Mouse (Mus musculus) liver, embryonic 14.5 days (tissue): Measurements from ENCODE around the gene Mbd6. TPM values are rescaled to one million over a fixed set of nuclear protein-coding genes. Genes with fewer than 3 reads are reported as not detected.
"Not testable (repeated sequence)": the region's sequence is repeated elsewhere in the genome, so short reads cannot be mapped to it uniquely, and the experiment has no call there.

Experiments
- ATAC-seq: fragments of 200-750 bp; cut with Nextera tagmentation; 2 replicates; pipeline ENCODE4 v1.8.0; 2017; ENCODE audit warnings: moderate number of reproducible peaks, mild to moderate bottlenecking, moderate library complexity; ENCODE audit not compliant: insufficient read depth
- DNase-seq, 3 experiments: peaks; one replicate each; pipeline ENCODE4 v3.0.0-alpha.2; 2012 to 2013; ENCODE audit warnings: low read depth in 3 of 3, low spot score in 3 of 3
- H3K27ac ChIP-seq: fragments of 300-500 bp; sonication (generic); 2 replicates; pipeline ENCODE4 v1.5.1; 2014; ENCODE audit warnings: moderate library complexity, mild to moderate bottlenecking, control low read depth, inconsistent platforms
- H3K27me3 ChIP-seq: fragments of 300-500 bp; sonication (generic); 2 replicates; pipeline ENCODE4 v1.6.1; 2014; ENCODE audit warnings: mild to moderate bottlenecking, low read length, moderate library complexity; ENCODE audit not compliant: control insufficient read depth, insufficient read depth
- H3K36me3 ChIP-seq: fragments of 300-500 bp; sonication (generic); replicated peaks from 2 replicates; pipeline ENCODE4 v1.6.1; 2014; ENCODE audit warnings: low read depth; ENCODE audit not compliant: control insufficient read depth, insufficient read depth
- H3K4me1 ChIP-seq, 2 experiments: fragments of 200-500 bp in 1 of 2; fragments of 300-500 bp in 1 of 2; sonication (generic) in 1 of 2; replicated peaks; 2 replicates each; pipeline ENCODE4 v1.6.1; 2012 to 2014; ENCODE audit warnings: antibody characterized with exemption in 1 of 2, inconsistent platforms in 1 of 2, low read length in 1 of 2; ENCODE audit not compliant: control insufficient read depth in 2 of 2, insufficient read depth in 2 of 2
- H3K4me2 ChIP-seq: fragments of 300-500 bp; sonication (generic); 2 replicates; pipeline ENCODE4 v1.6.1; 2014; ENCODE audit warnings: low read depth, mild to moderate bottlenecking, control low read depth, moderate library complexity
- H3K4me3 ChIP-seq, 2 experiments: fragments of 200-500 bp in 1 of 2; fragments of 300-500 bp in 1 of 2; sonication (generic) in 1 of 2; 2 replicates each; pipeline ENCODE4 v1.5.1; 2012 to 2014; ENCODE audit warnings: low read depth in 2 of 2, low read length in 2 of 2, mild to moderate bottlenecking in 2 of 2, control low read depth in 1 of 2, inconsistent platforms in 1 of 2, moderate library complexity in 1 of 2; ENCODE audit not compliant: insufficient read depth in 1 of 2
- H3K9ac ChIP-seq: fragments of 300-500 bp; sonication (generic); replicated peaks from 2 replicates; pipeline ENCODE4 v1.6.1; 2014; ENCODE audit warnings: mild to moderate bottlenecking, control low read depth, moderate library complexity
- H3K9me3 ChIP-seq: fragments of 300-500 bp; sonication (generic); 2 replicates; pipeline ENCODE4 v1.6.1; 2016; ENCODE audit warnings: low read length, mixed read lengths; ENCODE audit not compliant: control insufficient read depth
- CTCF ChIP-seq: IDR thresholded peaks from 2 replicates; pipeline ENCODE4 v1.5.1; 2016; ENCODE audit warnings: antibody characterized with exemption, low read depth, control low read depth
- EP300 ChIP-seq: IDR thresholded peaks from 2 replicates; pipeline ENCODE4 v1.6.1; 2016; ENCODE audit warnings: antibody characterized with exemption, low read depth
- WGBS: fragments of 180-500 bp; shearing (Covaris S2); extraction: QIAGEN DNeasy Blood & Tissue Kit; methylation state at CpG from one replicate; pipeline ENCODE4 v1.1.7; 2014; ENCODE audit not compliant: insufficient replicate concordance; 5-methylcytosine and 5-hydroxymethylcytosine counted together
- polyA plus RNA-seq, 2 experiments: library from polyadenylated mRNA; depleted of rRNA in 1 of 2; stranded (reverse) in 1 of 2; unstranded in 1 of 2; fragments of >200 nt; fragmentation: Nextera tagmentation in 1 of 2; extraction: Ambion mirVana in 1 of 2; gene quantifications; 2 replicates each; pipeline versions ENCODE4 v1.2.1 to v1.2.3; 2012 to 2014

The Mbd6 gene
- polyA plus RNA-seq, 2 experiments: 5.6 to 11.0 TPM

- peak; percentile 93 for ATAC-seq
- Histone ChIP-seq H3K4me3 (peak within 1 kb of the TSS; percentile 94 to 98), H3K4me2 (peak within 1 kb of the TSS; percentile 71), H3K9me3 (no peaks in the 10 kb centered on the region), H3K9ac (peak within 1 kb of the TSS; percentile 97), H3K4me1 (peaks cover 16 to 22% of the 10 kb centered on the region in 2 experiments), H3K27me3 (no peaks in the 10 kb centered on the region), H3K27ac (peak within 1 kb of the TSS; percentile 86), H3K36me3 (peaks cover 32% of the 10 kb centered on the region)
- TF ChIP-seq EP300 (peak; percentile 41), CTCF (no peak)
- peak; percentile 93 to 95 (median 94) for DNase-seq
- under 1% methylated on average over 65 of the region's 65 CpGs for WGBS
Measured at GRCm38 (mm10) chr10:127311476-127312355, 22.9 kb upstream of the Mbd6 start, which contains the start of gene Mars. Gene Mars, minus strand, starts transcription at chr10:127311786.

- peak overlapping the region; percentile 86 for H3K27ac ChIP-seq
- WGBS: 15% methylated on average over 23 of the region's 23 CpGs
- peak overlapping the region; percentile 94 to 98 for H3K4me3 ChIP-seq
- H3K4me2 ChIP-seq: peak overlapping the region; percentile 71
- H3K4me1 ChIP-seq: peaks cover 16 to 20% of the 10 kb centered on the region in 2 experiments
- TF ChIP-seq EP300 (no peak), CTCF (no peak)
- H3K9ac ChIP-seq: peak overlapping the region; percentile 97
- peaks cover 41% of the 10 kb centered on the region for H3K36me3 ChIP-seq
- DNase-seq: peak in 2 of 3 experiments; percentile 53 to 69
- no peaks in the 10 kb centered on the region for H3K9me3 ChIP-seq
- no peaks in the 10 kb centered on the region for H3K27me3 ChIP-seq
- peak; percentile 61 for ATAC-seq
Measured at GRCm38 (mm10) chr10:127310523-127311475, 22.0 kb upstream of the Mbd6 start.

GRCm38 (mm10) chr10:127309167-127309566 lies 20.3 kb upstream of the Mbd6 start:
- H3K9ac ChIP-seq, ATAC-seq: not testable (repeated sequence)
- H3K36me3 ChIP-seq: peaks cover 56% of the 10 kb centered on the region

GRCm38 (mm10) chr10:127303136-127303535 lies 14.3 kb upstream of the Mbd6 start:
- Histone ChIP-seq H3K36me3 (peaks cover 93% of the 10 kb centered on the region), H3K4me3 (no peak overlapping the region), H3K27ac (no peak overlapping the region), H3K9me3 (no peaks in the 10 kb centered on the region), H3K4me2 (no peak overlapping the region), H3K9ac (no peak overlapping the region), H3K27me3 (no peaks in the 10 kb centered on the region), H3K4me1 (no peaks in the 10 kb centered on the region)
- WGBS: 85% methylated on average over 11 of the region's 11 CpGs
- no peak for ATAC-seq
- DNase-seq: no peak
- TF ChIP-seq CTCF: no peak
- no peak for TF ChIP-seq EP300

More at GRCm38 (mm10) chr10:127309167-127309566, 20.3 kb upstream of the Mbd6 start:
- not testable (repeated sequence) for H3K4me2 ChIP-seq, H3K9me3 ChIP-seq, H3K27me3 ChIP-seq, H3K27ac ChIP-seq, H3K4me3 ChIP-seq, DNase-seq
- 78% methylated on average over 3 of the region's 3 CpGs for WGBS
- H3K4me1 ChIP-seq: peaks cover 16 to 18% of the 10 kb centered on the region in 2 experiments
